Mouse (Mus musculus) hindbrain, embryonic 14.5 days (tissue): ENCODE measurements around the gene Gm648. TPM values are rescaled to one million over a fixed set of nuclear protein-coding genes. Genes with fewer than 3 reads are reported as not detected.
"Not testable (repeated sequence)": the region's sequence is repeated elsewhere in the genome, so short reads cannot be mapped to it uniquely, and the experiment has no call there.

Experiments used
- ATAC-seq: fragments of 200-750 bp; cut with Nextera tagmentation; 2 replicates; pipeline ENCODE4 v1.8.0; 2017; ENCODE audit warnings: moderate number of reproducible peaks, mild to moderate bottlenecking, moderate TSS enrichment, moderate library complexity; ENCODE audit not compliant: low FRiP score
- DNase-seq: peaks from one replicate; pipeline ENCODE4 v3.0.0-alpha.2; 2015; ENCODE audit warnings: low spot score
- H3K27ac ChIP-seq: fragments of 300-500 bp; sonication (generic); 2 replicates; pipeline ENCODE4 v1.5.1; 2014; ENCODE audit warnings: mild to moderate bottlenecking, moderate library complexity
- H3K27me3 ChIP-seq: fragments of 300-500 bp; sonication (generic); 2 replicates; pipeline ENCODE4 v1.6.1; 2014; ENCODE audit warnings: mild to moderate bottlenecking, low read length, mixed read lengths; ENCODE audit not compliant: control insufficient read depth, insufficient read depth
- H3K36me3 ChIP-seq: fragments of 300-500 bp; sonication (generic); replicated peaks from 2 replicates; pipeline ENCODE4 v1.6.1; 2014; ENCODE audit not compliant: control insufficient read depth, insufficient read depth
- H3K4me1 ChIP-seq: fragments of 300-500 bp; sonication (generic); replicated peaks from 2 replicates; pipeline ENCODE4 v1.6.1; 2014; ENCODE audit warnings: antibody characterized with exemption, low read length, mixed read lengths; ENCODE audit not compliant: control insufficient read depth, insufficient read depth
- H3K4me2 ChIP-seq: fragments of 300-500 bp; sonication (generic); replicated peaks from 2 replicates; pipeline ENCODE4 v1.6.1; 2014; ENCODE audit warnings: mild to moderate bottlenecking, moderate library complexity
- H3K4me3 ChIP-seq: fragments of 300-500 bp; sonication (generic); replicated peaks from 2 replicates; pipeline ENCODE4 v1.5.1; 2014; ENCODE audit warnings: mild to moderate bottlenecking, low read length
- H3K9ac ChIP-seq: fragments of 300-500 bp; sonication (generic); 2 replicates; pipeline ENCODE4 v1.6.1; 2014
- H3K9me3 ChIP-seq: fragments of 300-500 bp; sonication (generic); 2 replicates; pipeline ENCODE4 v1.6.1; 2016; ENCODE audit warnings: low read length; ENCODE audit not compliant: control insufficient read depth
- WGBS: fragments of 180-500 bp; shearing (Covaris S2); extraction: QIAGEN DNeasy Blood & Tissue Kit; methylation state at CpG from one replicate; pipeline ENCODE4 v1.1.7; 2014; 5-methylcytosine and 5-hydroxymethylcytosine counted together
- polyA plus RNA-seq: library from polyadenylated mRNA; unstranded; fragments of >200 nt; fragmentation: Nextera tagmentation; extraction: Ambion mirVana; gene quantifications from 2 replicates; pipeline ENCODE4 v1.2.1, GENCODE M21; 2014

Gene Gm648
- polyA plus RNA-seq, result not detected in 2 replicates

GRCm38 (mm10) chrX:56549506-56549905 lies at the start of gene Gm648:
Gene Gm648 (minus strand): TSS chrX:56549606.
- DNase-seq, result no peak
- no peak within 1 kb of the TSS for H3K27ac ChIP-seq
- no peak for ATAC-seq
- H3K9ac ChIP-seq, result no peak within 1 kb of the TSS
- no peak within 1 kb of the TSS for H3K4me2 ChIP-seq
- no peaks in the 10 kb centered on the region for H3K36me3 ChIP-seq
- WGBS, result 88% methylated on average over 7 of the region's 7 CpGs
- no peaks in the 10 kb centered on the region for H3K27me3 ChIP-seq
- H3K9me3 ChIP-seq, result no peaks in the 10 kb centered on the region
- H3K4me1 ChIP-seq, result no peaks in the 10 kb centered on the region
- no peak within 1 kb of the TSS for H3K4me3 ChIP-seq

- DNase-seq (peak; percentile 88), ATAC-seq (peak; percentile 99)
- peaks cover 5% of the 10 kb centered on the region; the same call in 1 of the 2 replicates for H3K36me3 ChIP-seq
- peak within 1 kb of the TSS; percentile 85 for H3K27ac ChIP-seq
- WGBS, result 16% methylated on average over 43 of the region's 44 CpGs
- peak within 1 kb of the TSS; percentile 55 for H3K4me2 ChIP-seq
- peak within 1 kb of the TSS; percentile 70 for H3K4me3 ChIP-seq
- H3K27me3 ChIP-seq, result no peaks in the 10 kb centered on the region
- H3K4me1 ChIP-seq, result peaks cover 5% of the 10 kb centered on the region; the same call in 1 of the 2 replicates
- no peaks in the 10 kb centered on the region for H3K9me3 ChIP-seq
- H3K9ac ChIP-seq, result peak within 1 kb of the TSS; percentile 80
Observed at GRCm38 (mm10) chrX:56597887-56598640, 48.7 kb upstream of the Gm648 start, which contains the start of gene Mmgt1. Gene Mmgt1 (minus strand): TSS chrX:56598069.

- ATAC-seq, result peak; percentile 78
- 15% methylated on average over 25 of the region's 25 CpGs for WGBS
Observed at GRCm38 (mm10) chrX:56597219-56597886, 47.9 kb upstream of the Gm648 start.

DNA sequence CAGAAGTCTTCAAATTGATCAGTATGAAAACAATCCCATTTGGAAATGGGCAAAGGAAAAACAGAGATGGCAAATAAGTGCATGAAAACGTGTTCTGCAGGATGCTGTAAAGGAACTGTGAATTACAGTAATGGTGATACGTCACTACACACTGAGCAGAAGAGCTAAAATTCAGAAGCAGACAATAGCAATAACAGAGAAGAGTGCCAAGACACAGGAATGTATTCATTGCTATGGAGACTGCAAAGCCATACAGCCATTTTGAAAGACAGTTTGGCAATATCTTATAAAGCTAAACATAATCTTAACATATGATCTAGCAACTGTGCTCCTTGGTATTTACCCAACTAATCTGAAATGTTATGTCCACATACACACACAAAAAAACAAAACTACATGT lies 28.8 kb upstream of the Gm648 start:
- DNase-seq (no peak), ATAC-seq (no peak)
- Histone ChIP-seq H3K4me3 (no peak overlapping the region), H3K4me1 (no peaks in the 10 kb centered on the region), H3K9me3 (no peaks in the 10 kb centered on the region), H3K27ac (no peak overlapping the region), H3K27me3 (no peaks in the 10 kb centered on the region), H3K36me3 (no peaks in the 10 kb centered on the region), H3K9ac (no peak overlapping the region), H3K4me2 (no peak overlapping the region)
- 75% methylated on average over 2 of the region's 2 CpGs for WGBS

More at GRCm38 (mm10) chrX:56597219-56597886, 47.9 kb upstream of the Gm648 start:
- peak; percentile 24 for DNase-seq
- Histone ChIP-seq H3K9ac (peak overlapping the region; percentile 80), H3K27me3 (no peaks in the 10 kb centered on the region), H3K4me1 (peaks cover 5% of the 10 kb centered on the region; the same call in 1 of the 2 replicates), H3K4me3 (peak overlapping the region; percentile 70), H3K36me3 (peaks cover 5% of the 10 kb centered on the region; the same call in 1 of the 2 replicates), H3K4me2 (peak overlapping the region; percentile 54), H3K9me3 (no peaks in the 10 kb centered on the region), H3K27ac (peak overlapping the region; percentile 85)

- WGBS, result 22% methylated on average over 6 of the region's 6 CpGs
Observed at GRCm38 (mm10) chrX:56572465-56572864, 23.1 kb upstream of the Gm648 start.

DNA sequence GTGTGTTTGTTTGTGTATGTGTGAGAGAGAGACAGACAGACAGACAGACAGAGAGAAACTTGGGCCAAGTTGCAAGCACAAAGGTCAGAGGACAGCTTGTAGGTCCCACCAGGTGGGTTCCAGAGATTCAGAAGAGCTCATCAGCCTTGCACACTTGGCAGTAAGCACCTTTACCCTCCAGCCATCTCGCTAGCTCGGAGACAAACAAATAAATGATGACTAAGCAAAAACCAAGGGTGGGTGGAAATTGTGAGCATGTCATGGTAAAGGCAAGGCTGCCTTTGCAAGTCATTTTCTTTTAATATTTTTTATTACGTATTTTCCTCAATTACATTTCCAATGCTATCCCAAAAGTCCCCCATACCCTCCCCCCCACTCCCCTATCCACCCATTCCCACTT lies 4.2 kb upstream of the Gm648 start:
- no peak overlapping the region for H3K9ac ChIP-seq
- H3K4me3 ChIP-seq, result no peak overlapping the region
- no peaks in the 10 kb centered on the region for H3K9me3 ChIP-seq
- H3K27me3 ChIP-seq, result no peaks in the 10 kb centered on the region
- no peaks in the 10 kb centered on the region for H3K4me1 ChIP-seq
- no peak overlapping the region for H3K27ac ChIP-seq
- DNase-seq, result no peak
- no peak for ATAC-seq
- H3K36me3 ChIP-seq, result no peaks in the 10 kb centered on the region
- H3K4me2 ChIP-seq, result no peak overlapping the region
- 83% methylated on average over 3 of the region's 3 CpGs for WGBS

More at GRCm38 (mm10) chrX:56572465-56572864, 23.1 kb upstream of the Gm648 start:
- H3K9me3 ChIP-seq, result no peaks in the 10 kb centered on the region
- H3K36me3 ChIP-seq, result no peaks in the 10 kb centered on the region
- no peak overlapping the region for H3K4me3 ChIP-seq
- no peak overlapping the region for H3K27ac ChIP-seq
- H3K4me2 ChIP-seq, result no peak overlapping the region
- H3K4me1 ChIP-seq, result no peaks in the 10 kb centered on the region
- no peak for ATAC-seq
- no peak overlapping the region for H3K9ac ChIP-seq
- no peak for DNase-seq
- no peaks in the 10 kb centered on the region for H3K27me3 ChIP-seq

DNA sequence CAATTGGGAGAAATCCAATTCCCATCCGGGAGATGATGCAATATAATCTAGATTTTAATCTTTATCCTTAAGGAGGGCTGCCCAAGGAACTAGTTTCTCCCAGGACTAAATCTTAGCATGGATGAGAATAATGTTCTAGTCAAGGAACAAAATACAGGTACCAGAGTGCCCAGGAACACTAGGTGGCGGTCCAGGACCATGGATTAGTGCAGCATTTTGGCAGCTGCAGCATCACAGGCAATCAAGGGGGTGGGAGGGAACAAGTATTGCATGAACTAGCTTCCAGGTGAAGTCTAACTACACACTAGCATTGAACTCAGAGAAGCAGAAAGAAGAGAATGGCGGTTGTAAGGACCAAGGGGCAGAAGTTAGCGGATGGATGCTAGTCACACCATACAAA lies 12.2 kb downstream of the Gm648 start:
- Histone ChIP-seq H3K9ac (no peak overlapping the region), H3K4me2 (no peak overlapping the region), H3K36me3 (no peaks in the 10 kb centered on the region), H3K9me3 (no peaks in the 10 kb centered on the region), H3K4me1 (no peaks in the 10 kb centered on the region), H3K4me3 (no peak overlapping the region), H3K27me3 (no peaks in the 10 kb centered on the region), H3K27ac (no peak overlapping the region)
- peak; percentile 60 for DNase-seq
- 48% methylated on average over 4 of the region's 4 CpGs for WGBS
- no peak for ATAC-seq

DNA sequence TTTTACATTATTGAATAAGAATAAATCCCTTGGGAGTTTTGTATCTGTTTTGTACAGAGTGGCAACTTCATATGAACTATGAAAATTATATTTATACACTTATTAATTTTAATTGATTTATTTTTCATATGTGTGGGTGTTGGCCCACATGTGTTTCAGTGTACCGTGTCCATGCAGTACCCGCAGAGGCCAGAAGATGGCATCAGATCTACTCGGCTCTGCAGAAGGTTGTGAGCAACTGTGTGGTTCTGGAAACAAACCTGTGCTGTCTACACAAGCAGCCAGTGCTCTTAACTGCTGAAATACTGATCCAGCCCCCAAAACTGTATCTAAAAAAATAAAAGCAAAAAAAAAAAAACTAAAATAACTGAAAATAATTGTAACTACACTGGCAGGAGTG lies 18.1 kb downstream of the Gm648 start:
- DNase-seq, result peak; percentile 54
- no peak overlapping the region for H3K4me3 ChIP-seq
- no peak; the same call in 1 of the 2 replicates for ATAC-seq
- no peaks in the 10 kb centered on the region for H3K36me3 ChIP-seq
- H3K27me3 ChIP-seq, result no peaks in the 10 kb centered on the region
- no peaks in the 10 kb centered on the region for H3K9me3 ChIP-seq
- no peaks in the 10 kb centered on the region for H3K4me1 ChIP-seq
- 9% methylated on average over 3 of the region's 3 CpGs for WGBS
- no peak overlapping the region for H3K27ac ChIP-seq
- no peak overlapping the region for H3K4me2 ChIP-seq
- H3K9ac ChIP-seq, result no peak overlapping the region

- H3K4me2 ChIP-seq, H3K4me1 ChIP-seq, H3K27ac ChIP-seq, H3K27me3 ChIP-seq, H3K9ac ChIP-seq, DNase-seq, H3K4me3 ChIP-seq, H3K9me3 ChIP-seq, H3K36me3 ChIP-seq, ATAC-seq: not testable (repeated sequence)
- 87% methylated on average over 6 of the region's 6 CpGs for WGBS
Observed at GRCm38 (mm10) chrX:56524442-56524841, 25.0 kb downstream of the Gm648 start, which contains the start of gene Gm10477. Gene Gm10477 (plus strand): TSS chrX:56524742.
